Mouse (Mus musculus) fibroblast of lung, adult 2 months (primary cell): ENCODE data around the gene Noc4l.

Source experiments
- DNase-seq: peaks from one replicate; pipeline ENCODE4 v3.0.0-alpha.2; 2011; ENCODE audit warnings: low read depth

Noc4l gene

DNA sequence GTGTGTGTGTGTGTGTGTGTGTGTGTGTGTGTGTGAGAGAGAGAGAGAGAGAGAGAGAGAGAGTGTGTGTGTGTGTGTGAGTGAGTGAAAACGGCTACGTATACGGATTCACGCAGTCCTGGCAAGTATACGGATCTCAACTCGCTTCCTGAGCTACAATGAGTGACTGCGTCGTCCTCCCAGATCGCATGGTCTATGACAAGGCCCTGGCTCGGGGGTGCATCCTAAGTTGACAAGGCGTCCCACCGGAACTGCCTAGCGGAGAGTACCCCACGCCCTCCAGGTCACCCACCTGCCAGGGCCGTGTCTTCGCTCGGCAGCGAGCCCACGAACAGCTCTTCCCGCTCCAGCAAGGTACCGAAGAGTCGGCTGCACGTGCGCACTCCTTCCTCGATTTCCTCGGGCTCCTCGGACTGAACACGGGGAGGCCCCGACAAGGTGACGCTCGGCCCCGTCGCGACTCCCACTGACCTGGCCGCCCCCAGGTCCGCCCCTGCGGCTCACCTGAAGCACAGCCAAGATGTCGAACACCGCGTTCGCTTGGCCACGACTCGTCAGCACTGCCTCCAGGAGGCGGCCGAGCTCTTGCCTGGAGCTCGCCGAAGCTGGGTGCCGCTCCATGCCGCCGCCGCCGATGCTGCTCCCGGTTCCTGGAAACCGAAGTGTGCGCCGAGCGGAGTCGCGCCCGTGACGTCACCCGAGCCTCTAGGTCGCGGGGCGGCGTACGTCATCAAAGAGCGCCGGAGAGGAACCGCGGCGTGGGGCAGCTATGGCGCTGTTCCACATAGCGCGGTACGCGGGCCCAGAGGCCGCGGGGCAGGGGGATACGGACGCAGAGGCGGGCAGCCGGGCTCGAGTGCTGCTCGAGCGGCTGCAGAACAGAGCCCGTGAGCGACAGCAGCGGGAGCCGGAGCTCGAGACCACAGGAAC is at the start of gene Noc4l, which contains the start of gene Ddx51:
Gene Noc4l (minus strand): TSS at position 699 of the 930 bp plus-strand sequence.
Gene Ddx51 (plus strand): TSS at position 733 of the 930 bp plus-strand sequence.
- DNase-seq, result peak; percentile 39

DNA sequence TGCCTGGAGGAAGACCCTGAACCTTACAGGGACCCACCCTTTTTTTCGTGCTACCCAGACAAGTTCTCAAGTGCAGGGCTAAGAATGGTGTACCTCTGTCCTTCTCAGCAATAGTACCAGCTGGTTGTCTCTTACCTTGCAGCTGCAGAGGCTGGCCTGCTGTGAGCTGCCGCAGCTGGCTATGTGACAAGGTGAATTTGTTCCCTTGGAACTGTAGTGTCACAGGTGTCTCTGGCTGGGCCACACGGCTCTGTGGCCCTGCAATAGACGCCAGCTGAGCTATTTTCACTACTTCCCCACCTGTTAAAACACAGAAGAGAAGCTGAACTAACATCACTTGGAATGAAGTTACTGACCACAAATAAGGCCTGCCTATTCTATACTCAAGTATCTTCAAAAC is 45.4 kb upstream of the Noc4l start:
- no peak for DNase-seq

DNA sequence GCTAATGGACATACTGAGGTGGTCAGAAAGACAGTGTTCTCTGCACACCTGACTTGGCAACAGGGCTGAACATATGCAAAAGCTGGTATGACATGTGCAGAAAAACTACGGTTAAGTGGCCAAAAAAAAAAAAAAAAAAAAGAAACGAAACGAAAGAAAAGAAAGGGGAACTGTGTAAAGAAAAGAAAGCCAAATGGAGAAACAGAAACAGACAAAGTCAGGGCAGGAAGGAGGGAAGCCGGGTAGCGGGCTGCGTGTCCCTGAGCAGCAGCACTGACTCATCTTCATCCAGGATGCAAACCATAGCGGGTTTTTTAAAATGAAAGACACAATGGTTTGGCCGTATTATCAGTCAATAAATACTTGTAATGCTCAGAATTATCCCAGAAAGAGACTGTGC is 28.8 kb upstream of the Noc4l start:
- DNase-seq, result no peak

DNA sequence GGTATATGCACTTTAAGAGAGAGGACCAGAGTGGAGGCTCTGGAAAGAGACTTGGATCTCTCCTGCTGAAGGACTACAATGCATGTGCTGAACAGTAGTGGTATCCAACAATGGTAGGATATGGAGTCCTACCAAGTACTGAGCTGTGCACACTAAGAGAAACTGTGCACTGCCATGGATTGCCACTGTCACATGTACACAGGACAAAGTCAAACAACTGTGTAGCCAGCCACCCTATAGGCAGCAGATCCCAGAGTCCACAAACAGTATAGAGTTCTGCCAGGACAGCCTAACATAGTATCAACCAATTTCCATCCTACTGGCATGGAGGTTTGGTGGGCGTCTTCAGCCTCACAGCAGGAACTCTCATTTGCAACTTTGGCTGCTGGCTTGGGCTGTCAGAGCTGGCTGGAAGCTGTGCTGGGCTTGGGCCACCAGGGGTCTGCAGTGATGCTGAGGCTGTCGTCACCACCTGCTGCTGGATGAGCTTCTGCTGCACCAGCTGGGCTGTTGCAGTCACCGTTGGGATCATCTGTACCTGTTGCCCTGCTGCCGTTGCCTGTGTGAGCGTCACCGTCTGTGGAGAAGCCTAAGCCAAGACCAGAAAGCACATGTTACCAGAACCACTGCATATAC is 12.4 kb upstream of the Noc4l start:
- DNase-seq, result no peak

DNA sequence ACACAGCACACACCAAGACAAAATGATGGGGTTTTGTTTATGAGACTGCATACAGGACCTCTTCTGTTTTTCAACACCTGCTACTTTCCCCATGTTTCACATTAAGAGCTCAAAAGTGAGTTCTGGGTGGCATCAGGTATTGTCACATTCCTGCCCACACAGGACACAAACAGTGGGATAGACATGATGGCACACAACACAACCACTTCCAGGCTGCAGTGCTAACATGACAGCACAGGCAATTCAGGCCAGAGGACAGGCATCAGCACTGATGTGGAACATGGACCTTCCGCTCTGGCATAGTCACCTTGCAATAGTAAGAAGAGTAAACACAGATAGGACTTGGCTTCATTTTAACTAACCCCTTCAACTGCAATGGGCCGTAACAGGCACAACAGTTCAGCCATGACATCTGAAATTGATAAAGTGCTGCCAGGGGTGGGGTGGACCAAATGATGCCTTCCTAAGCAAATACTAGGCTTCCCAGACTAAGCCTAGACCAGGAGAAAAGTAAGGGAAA is 11.6 kb upstream of the Noc4l start:
- no peak for DNase-seq

DNA sequence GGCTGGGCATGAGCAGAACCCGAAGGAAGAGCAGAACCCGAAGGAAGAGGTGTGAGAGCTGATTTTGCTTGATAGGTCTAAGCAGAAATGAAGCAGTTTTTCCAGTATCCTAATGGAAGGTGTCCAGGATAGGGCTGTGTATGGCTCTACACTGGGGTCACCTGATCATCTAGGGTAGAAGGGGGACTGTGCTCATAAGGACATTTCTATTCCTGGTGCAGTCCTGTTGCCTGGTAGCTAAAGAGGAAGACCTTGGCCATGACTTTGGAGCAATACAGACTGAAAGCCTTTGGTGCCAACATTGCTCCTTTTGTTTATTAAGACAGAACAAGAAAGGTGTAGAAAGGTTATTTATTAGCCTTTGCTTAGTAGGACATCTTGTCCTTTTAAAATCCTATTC is 10.8 kb upstream of the Noc4l start:
- DNase-seq, result no peak

DNA sequence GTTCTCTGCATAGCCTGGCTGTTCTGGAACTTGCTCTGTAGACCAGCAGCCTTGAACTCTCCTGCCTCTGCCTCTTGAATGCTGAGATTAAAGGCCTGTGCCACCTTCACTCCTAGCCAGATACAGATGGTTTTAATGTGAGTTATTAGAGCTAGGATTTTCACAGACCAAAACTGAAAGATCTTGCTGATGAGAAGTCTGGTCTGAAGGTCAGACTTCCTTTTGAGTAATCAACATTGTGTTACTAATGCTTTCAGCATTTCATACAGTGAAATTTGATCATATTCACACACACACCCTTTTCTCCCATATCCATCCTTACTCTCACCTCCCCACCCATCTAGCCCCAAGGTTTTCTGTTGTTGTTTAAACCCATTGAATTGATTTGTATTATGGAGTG is 6.5 kb upstream of the Noc4l start:
- no peak for DNase-seq

DNA sequence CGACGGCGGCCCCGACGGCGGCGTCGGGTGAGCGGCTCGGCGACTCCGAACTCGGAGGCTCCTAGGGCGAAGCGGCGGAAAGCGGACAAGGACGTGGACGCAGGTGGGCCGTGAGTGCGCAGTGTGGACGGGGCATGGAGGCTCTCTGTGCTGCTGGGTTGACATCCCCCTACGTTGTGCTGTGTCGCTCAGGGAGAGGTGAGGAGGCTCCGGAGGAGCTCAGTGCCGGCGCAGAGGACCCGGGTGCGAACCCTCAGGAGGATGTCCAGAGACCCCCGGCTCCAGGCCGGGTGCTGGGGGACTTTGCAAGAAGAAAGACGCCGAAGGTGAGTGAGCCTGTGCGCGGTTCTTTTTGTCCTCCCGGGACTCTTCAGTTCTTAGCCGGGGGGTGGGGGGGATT is 469 bp upstream of the Noc4l start:
- DNase-seq, result no peak

DNA sequence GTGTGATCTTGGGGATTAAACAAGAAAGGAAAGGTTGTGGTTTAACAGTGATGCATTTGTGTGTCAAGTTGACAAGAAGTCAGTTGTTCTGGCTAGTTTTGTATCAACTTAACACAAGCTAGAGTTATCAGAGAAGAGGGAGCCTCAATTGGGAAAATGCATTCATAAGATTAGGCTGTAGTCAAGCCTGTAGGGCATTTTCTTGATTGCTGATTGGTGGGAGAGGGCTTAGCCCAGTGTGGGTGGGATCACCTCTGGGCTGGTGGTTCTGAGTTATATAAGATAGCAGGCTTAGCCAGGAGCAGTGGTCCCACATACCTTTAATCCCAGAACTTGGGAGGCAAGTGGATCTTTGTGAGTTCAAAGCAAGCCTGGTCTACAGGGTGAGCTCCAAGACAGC is 6.8 kb downstream of the Noc4l start:
- no peak for DNase-seq

DNA sequence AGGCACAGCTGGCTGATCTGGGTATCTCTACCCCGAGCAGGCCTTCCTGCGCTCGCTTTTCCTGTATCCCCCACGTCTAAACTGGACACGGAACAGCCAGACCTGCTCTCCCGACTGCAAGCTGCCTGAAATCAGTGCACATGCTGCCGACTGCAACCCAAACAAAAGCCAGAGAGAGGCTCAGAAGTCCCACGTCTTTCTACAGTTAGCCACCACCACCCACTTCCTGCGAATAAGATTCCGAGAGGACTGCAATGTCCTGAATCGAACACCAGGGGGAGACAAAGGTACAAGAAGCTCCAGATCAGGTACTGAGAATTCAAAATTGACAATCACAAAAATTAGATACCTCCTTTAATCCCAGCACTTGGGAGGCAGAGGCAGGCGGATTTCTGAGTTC is 13.8 kb downstream of the Noc4l start:
- DNase-seq, result peak; percentile 42

DNA sequence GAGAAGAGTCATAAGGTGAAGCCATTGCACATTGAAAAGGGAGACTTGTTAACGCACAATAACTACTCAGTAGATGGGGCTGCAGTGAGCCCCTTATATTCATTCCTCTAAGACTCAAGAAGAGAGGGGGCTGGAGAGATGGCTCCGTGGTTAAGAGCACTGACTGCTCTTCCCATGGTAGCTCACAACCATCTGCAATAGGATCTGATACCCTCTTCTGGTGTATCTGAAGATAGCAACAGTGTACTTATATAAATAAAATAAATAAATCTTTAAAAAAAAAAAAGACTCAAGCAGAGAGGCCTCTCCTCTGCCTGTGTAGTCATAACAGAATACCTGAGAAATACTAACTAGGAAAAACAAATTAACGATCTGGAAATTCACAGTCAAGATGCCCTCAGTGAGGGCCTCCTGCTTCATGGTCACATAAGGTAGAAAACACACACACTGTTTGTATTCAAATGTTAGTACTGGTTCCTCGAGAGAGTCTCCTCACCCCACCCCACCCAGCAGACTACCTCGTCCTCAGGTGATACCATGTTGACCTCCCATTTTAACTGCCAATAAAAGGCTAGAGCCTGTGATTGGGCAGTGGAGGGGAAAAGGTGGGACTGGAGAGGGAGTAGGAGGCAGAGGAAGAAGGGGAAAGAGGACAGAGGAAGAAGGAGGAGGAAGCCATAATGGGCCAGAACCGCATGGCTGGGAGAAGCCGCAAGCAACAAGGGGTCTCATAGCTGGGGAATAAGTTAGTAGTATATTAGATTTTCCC is 14.7 kb downstream of the Noc4l start:
- no peak for DNase-seq

DNA sequence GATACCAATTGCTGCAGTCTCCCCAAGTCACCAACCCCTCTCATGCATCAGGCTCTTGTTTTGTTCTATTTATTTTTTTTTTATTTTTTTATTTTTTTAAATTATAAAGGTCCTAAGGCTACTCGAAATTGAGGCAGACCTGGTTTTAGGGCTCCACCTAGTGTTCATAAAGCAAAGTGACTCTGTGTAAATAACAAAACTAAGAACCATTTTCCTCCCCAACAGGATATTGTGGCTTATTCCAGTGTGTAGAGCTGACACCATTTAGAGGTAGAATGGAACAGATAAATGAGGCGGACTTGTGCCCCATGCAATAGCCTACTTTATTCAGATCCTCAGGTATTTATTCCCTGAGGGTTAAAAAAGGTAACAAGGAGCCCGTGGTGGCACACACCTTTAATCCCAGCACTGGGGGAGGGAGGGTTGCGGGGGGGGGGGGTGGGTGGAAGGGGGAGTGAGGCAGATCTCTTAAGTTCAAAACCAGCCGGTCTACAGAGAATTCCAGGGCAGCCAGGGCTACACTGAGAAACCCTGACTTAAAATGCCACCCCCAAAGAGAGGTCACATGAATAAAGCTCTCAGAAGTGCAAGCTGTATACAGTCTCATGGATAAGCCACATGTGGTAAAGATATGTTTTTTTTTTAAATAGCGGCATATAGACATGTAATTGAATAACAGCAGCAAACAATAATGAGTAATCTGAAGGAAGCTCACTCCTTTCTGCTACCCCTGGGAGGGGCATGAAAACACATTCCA is 17.1 kb downstream of the Noc4l start:
- DNase-seq, result peak; percentile 18

DNA sequence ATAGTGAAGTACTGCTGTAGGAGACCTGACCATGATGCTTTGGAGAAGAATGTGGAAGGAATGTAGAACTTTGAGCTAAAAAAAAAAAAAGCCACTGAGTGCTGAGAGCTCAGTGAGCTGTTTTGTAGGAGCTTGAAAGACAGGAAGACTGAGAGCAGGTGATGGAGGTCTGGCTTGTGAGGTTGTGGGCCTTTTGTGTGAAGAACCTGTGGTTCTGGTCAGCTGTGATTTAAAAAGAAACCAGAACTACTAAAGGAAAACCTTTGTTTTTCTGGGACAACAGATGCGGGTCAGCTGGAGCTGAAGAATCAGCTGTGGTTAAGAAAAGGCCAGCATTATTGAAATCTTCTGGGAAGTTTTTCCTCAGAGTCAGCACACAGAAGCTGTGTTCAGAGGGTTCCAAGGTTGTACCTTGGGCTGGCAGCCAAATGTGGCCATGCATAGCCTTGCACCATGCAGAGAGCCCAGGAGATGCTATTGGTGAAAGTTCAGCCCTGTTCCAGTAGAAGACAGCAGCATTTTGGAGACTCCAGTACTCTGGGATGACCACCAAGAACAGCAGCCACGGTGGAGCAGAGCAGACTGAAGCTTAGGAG is 23.6 kb downstream of the Noc4l start:
- peak; percentile 60 for DNase-seq

DNA sequence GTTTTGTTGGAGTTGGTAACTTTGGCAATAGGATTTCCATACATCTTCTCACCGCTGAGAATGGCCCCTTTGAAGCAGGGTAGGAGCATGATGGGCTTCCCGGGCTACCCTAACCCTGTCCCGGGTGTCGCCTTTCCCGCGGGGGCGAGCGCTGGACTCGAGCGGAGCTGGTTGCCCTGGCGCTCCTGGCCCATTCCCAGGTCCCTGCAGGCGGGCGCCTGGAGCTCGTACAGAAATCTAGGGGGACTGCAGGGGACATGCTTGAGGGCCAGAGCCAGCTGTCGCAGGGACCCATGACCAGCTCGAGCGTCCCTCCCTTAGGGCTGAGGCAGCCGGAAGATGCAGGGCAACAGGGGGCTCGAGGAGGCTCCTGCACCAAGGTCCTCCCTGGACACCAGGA is 25.1 kb downstream of the Noc4l start:
- DNase-seq, result no peak

DNA sequence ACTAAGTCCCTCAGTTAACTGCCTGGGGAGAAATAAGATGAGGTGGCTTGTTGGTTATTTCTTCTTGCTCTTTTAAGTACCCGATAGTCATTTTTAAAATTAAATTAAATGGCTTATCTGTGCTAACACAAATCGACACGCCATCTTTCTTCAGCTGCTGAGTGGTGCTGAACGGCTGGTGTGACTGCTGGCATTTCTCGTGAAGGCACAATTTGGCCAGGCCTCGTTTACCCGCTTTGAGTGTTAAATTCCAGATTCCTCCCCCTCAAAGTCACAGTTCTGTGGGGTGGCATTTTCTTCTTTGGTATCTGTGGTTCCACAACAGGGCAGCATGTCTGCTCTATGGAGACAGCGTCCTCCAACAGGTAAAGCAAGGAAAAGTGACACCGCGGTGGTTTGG is 25.9 kb downstream of the Noc4l start:
- no peak for DNase-seq

DNA sequence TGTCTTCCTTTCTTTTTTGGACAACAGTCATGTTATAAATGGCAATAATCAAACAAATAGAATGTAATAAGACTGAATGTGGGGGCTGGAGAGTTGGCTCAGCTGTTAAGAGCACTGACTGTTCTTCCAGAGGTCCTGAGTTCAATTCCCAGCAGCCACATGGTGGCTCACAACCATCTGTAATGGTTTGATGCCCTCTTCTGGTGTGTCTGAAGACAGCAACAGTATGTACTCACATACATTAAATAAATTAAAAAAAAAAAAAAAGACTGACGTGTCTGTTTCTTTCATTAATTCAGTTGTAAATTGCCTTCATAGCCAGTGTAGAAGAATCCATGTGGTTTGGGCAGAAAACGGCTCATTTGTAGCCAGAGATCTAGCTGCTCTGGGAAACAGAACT is 28.9 kb downstream of the Noc4l start:
- no peak for DNase-seq

DNA sequence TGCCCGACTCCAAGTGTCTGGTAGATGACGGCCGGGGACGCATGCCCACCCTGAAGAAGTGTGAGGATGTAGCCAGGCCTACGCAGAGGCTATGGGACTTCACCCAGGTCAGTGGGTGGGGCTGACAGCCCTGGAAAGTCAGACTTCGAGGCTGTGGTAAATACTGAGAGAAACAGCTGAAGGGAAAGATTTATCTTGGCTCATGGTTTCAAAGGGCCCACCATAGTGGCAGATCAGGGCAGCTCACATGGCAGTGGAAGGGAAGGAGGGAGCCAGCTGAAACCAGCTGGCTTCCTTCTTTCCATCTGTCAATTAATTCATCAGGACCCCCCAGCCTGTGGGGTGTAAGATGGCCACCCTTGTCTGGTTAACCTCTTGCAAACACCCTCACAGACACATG is 34.0 kb downstream of the Noc4l start:
- no peak for DNase-seq

DNA sequence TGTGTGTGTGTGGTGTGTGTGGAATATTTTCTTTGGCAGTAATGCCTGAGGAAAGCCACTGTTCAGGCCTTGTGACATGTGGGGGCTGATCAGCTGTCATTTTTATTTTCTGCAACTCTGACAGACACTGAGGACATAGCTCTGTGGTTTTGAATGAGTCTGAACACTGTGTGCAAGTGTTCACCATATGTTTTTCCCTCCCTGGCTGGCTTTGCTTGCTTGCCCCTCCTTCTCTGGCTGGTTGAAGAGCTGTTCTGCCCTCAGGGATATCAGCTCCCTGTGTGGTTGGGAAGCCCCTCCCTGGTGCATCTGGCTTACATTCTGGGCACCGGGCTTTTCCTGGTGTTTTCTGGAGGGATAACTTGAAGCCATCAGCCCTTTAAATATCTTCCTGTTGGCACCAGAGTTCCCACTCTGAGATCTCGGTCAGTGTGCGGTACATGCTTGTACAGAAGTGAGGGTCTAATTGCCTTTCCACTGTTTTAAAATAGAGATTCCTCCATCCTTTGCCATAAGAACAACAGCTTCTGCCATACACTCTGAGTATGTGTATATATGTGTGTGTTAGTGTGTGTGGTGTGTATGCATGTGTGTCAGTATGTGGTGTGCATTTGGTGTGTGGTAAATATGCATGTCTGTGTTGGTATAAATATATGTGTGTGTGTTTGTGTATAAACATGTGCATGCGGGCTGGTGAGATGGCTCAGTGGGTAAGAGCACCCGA is 41.6 kb downstream of the Noc4l start:
- DNase-seq, result no peak

DNA sequence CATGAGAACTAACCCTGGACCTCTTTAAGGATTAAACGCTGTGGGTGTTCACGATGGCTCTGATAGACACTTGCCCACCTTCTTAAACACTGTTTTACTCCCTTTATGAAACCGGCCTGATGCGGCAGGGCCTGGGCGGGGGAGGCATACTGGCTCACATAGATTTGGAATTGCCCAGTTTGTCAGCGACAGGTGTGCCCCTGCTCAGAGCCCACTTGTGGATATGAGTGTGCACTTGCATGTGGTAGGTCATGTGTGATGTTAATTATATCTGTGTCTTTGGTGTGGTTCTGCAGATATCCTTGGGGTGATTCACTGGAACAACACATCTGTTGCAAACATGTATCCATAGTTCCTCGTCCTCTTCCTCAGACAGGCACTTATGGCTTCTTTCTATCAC is 42.7 kb downstream of the Noc4l start:
- no peak for DNase-seq

DNA sequence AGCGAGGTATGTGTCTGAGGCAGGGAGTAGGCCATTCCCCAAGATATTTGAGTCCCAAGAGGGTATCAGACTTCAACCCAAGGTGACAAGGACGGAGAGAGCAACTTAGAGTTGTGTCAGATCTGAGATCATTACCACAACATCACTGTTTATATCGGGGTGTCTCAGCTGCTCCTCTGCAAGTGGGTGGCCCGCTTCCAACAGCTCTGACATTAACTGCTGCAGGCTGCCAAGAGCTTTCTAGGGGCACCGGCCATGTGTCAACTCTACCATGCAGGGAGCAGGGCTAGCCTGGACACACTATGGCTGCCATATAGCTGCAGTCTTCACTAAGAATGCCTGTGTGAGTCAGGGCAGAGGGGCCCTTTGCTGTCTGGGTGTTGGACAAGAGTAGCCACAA is 43.3 kb downstream of the Noc4l start:
- DNase-seq, result no peak

DNA sequence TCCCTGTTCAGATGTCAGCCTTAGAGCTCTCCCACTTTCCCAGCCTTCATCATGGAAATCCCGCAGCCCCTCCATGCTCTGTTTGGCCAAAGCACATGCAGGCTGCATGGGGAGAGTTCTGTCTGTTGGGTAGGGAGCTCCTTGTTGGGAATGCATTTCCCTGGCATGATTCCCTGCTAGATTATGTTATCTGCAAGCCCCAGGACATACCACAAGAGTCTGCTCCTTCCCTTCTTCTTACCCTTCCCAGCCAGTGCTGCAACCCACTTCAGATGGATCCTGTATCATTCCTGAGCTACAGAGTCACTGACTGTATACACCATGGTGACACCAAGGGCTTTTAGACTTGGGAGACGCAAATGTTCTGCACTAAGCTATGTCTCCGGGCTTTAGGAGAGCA is 43.8 kb downstream of the Noc4l start:
- DNase-seq, result no peak
